In the genomic region with DNA sequence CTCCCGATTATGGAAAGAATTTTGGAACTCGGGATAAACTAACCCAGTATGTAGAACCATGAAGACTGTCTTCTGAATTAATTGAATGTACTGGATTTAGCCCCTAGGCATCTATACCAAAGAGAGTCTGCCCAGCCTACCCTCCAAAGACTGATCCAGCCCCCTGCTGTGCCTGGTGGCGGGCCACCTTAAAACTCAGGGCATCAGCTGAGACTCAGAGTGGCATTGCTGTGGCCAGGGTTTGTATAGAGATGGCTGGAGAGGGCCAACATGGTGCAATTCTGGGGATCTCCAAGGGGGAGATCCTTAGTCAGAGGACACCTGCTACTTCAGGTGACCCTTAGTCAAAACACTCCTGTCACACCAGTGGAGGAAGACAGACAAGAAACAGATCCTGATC, we compare ENCODE assay signal across 15 mouse cellular contexts. TPM values are rescaled to one million over a fixed set of nuclear protein-coding genes. Genes with fewer than 3 reads are reported as not detected.
DNase-seq lines count a peak whose midpoint lies in the region; ATAC-seq and TF ChIP-seq lines count a peak whose summit lies in the region.
"Had no signal": no experiment of that assay in that cellular context is flagged by ENCODE, and none has a peak within 500 bp of the region (broad histone marks: within the 10 kb centered on the region; RNA-seq: fewer than 3 reads in every experiment).

No protein-coding gene starts in this region.

- DNase-seq in heart, adult 2 months: peak in 1 of 2 experiments; percentile 43
- DNase-seq in heart, postnatal 4 days: no peak
- DNase-seq in left cerebral cortex, postnatal 4 days: peak; percentile 52
- DNase-seq in left cerebral cortex, postnatal 14 days (ENCODE audit: low spot score in 2 of 2): no peak
- DNase-seq in spleen, adult 12 weeks (ENCODE audit: low spot score): no peak
- DNase-seq: cerebellum, adult 9-11 months; liver, postnatal 0 days had no signal

- TF ChIP-seq POLR2A in heart, adult 2 months (IDR thresholded peaks at IDR 0.05; ENCODE audit: insufficient read depth, low read depth, low read length): no peak

- 31% methylated on average over 3 of the region's 3 CpGs for WGBS in heart, adult 2 months
- WGBS in forebrain, embryonic 16.5 days: 47% methylated on average over 3 of the region's 3 CpGs
- WGBS in neural tube, embryonic 14.5 days: 68% methylated on average over 3 of the region's 3 CpGs

- no peak for TF ChIP-seq CTCF in heart, adult 2 months (IDR thresholded peaks at IDR 0.05)

- peaks cover 22% of the 10 kb centered on the region for H3K79me2 ChIP-seq in heart, adult 2 months (replicated peaks; ENCODE audit: control insufficient read depth, insufficient read depth, low read length)

- no peak for TF ChIP-seq EP300 in heart, adult 2 months (IDR thresholded peaks at IDR 0.05; ENCODE audit: insufficient read depth, low read depth, low read length)

- peaks cover 38% of the 10 kb centered on the region for H3K4me1 ChIP-seq in heart, adult 2 months (ENCODE audit: control insufficient read depth, insufficient read depth, low read length)
- H3K4me1 ChIP-seq in forebrain, embryonic 16.5 days (replicated peaks; ENCODE audit: control insufficient read depth, insufficient read depth, low read length): peaks cover 70% of the 10 kb centered on the region
- peaks cover 52% of the 10 kb centered on the region for H3K4me1 ChIP-seq in neural tube, embryonic 14.5 days (ENCODE audit: control insufficient read depth, insufficient read depth, low read length)

- intact Hi-C loops in heart, adult 2 months (cut with DNase I): no loop called here
- intact Hi-C loops in left cerebral cortex, postnatal 4 days (cut with DNase I): no loop called here
- intact Hi-C loops in left cerebral cortex, postnatal 14 days (cut with DNase I): no loop called here

- H3K27me3 ChIP-seq in heart, adult 2 months (ENCODE audit: control insufficient read depth, insufficient read depth, low read length): no peaks in the 10 kb centered on the region
- H3K27me3 ChIP-seq in forebrain, embryonic 16.5 days (replicated peaks; ENCODE audit: control insufficient read depth, insufficient read depth, low read length): no peaks in the 10 kb centered on the region
- no peaks in the 10 kb centered on the region; the same call in 1 of the 2 replicates for H3K27me3 ChIP-seq in neural tube, embryonic 14.5 days (ENCODE audit: control insufficient read depth, insufficient read depth, low read length)
- H3K27me3 ChIP-seq: stomach, embryonic 15.5 days had no signal

- ATAC-seq in forebrain, embryonic 16.5 days: no peak
- ATAC-seq in neural tube, embryonic 14.5 days (ENCODE audit: low read depth): no peak
- ATAC-seq: intestine, embryonic 15.5 days; liver, postnatal 0 days had no signal

- H3K4me2 ChIP-seq in forebrain, embryonic 16.5 days (ENCODE audit: low read length): peak overlapping the region; percentile 98
- H3K4me2 ChIP-seq in neural tube, embryonic 14.5 days (ENCODE audit: low read depth, low read length): peak overlapping the region; percentile 87
- H3K4me2 ChIP-seq: embryonic facial prominence, embryonic 12.5 days; heart, embryonic 11.5 days; intestine, embryonic 15.5 days; stomach, embryonic 15.5 days had no signal

- peak overlapping the region; percentile 46 for H3K9ac ChIP-seq in heart, adult 2 months (ENCODE audit: low read depth, low read length)
- H3K9ac ChIP-seq in forebrain, embryonic 16.5 days (replicated peaks; ENCODE audit: low read depth, low read length): peak overlapping the region; percentile 33; the same call in 1 of the 2 replicates
- peak overlapping the region; percentile 26; the same call in 1 of the 2 replicates for H3K9ac ChIP-seq in neural tube, embryonic 14.5 days (replicated peaks; ENCODE audit: low read depth, low read length)
- H3K9ac ChIP-seq: embryonic facial prominence, embryonic 12.5 days; intestine, embryonic 15.5 days; liver, postnatal 0 days; stomach, embryonic 15.5 days had no signal

- H3K36me3 ChIP-seq in heart, adult 2 months (ENCODE audit: control insufficient read depth, insufficient read depth, low read length): peaks cover 26% of the 10 kb centered on the region
- H3K36me3 ChIP-seq in forebrain, embryonic 16.5 days (ENCODE audit: control insufficient read depth, insufficient read depth): no peaks in the 10 kb centered on the region
- H3K36me3 ChIP-seq in neural tube, embryonic 14.5 days (ENCODE audit: control insufficient read depth, insufficient read depth, low read length): 0 out of 2 replicates have a peak, but pooled peaks cover 5% of the 10 kb centered on the region
- H3K36me3 ChIP-seq: embryonic facial prominence, embryonic 12.5 days; intestine, embryonic 15.5 days; limb, embryonic 10.5 days had no signal

- peak overlapping the region; percentile 100 for H3K27ac ChIP-seq in heart, adult 2 months
- H3K27ac ChIP-seq in forebrain, embryonic 16.5 days (ENCODE audit: low read length): peak overlapping the region; percentile 23
- H3K27ac ChIP-seq in neural tube, embryonic 14.5 days (ENCODE audit: low read depth, low read length): peak overlapping the region; percentile 40; the same call in 1 of the 2 replicates
- H3K27ac ChIP-seq: embryonic facial prominence, embryonic 12.5 days; intestine, embryonic 15.5 days; limb, embryonic 10.5 days; stomach, embryonic 15.5 days had no signal

- H3K4me3 ChIP-seq in heart, adult 2 months: peak overlapping the region; percentile 28; the same call in 1 of the 2 replicates
- peak overlapping the region; percentile 88 for H3K4me3 ChIP-seq in forebrain, embryonic 16.5 days (replicated peaks; ENCODE audit: low read length)
- peak overlapping the region; percentile 98 for H3K4me3 ChIP-seq in neural tube, embryonic 14.5 days (ENCODE audit: low read depth, low read length)
- H3K4me3 ChIP-seq: embryonic facial prominence, embryonic 12.5 days; intestine, embryonic 15.5 days; limb, embryonic 10.5 days; stomach, embryonic 15.5 days had no signal

- H3K9me3 ChIP-seq in forebrain, embryonic 16.5 days (ENCODE audit: control insufficient read depth, low read length): no peaks in the 10 kb centered on the region
- H3K9me3 ChIP-seq in neural tube, embryonic 14.5 days (ENCODE audit: control insufficient read depth, low read length): no peaks in the 10 kb centered on the region
- H3K9me3 ChIP-seq: embryonic facial prominence, embryonic 12.5 days; intestine, embryonic 15.5 days; limb, embryonic 10.5 days; stomach, embryonic 15.5 days had no signal

RNA-seq across cellular contexts. Expression of gene Ppara, which starts 58.6 kb away (rescaled TPM):
- total RNA-seq in heart, adult 2 months (2021): 10 to 100 TPM; 53.1 to 60.7 TPM
- 12.9 and 25.4 TPM in 2 replicates for polyA plus RNA-seq in heart, adult 2 months (2012; rRNA removed)
- 10 to 100 TPM; 24.0 to 29.6 TPM for total RNA-seq in heart, postnatal 4 days (2021)
- total RNA-seq in left cerebral cortex, postnatal 4 days (2021): 1 to 10 TPM; 1.0 to 1.8 TPM
- total RNA-seq in left cerebral cortex, postnatal 14 days (2021): 1 to 10 TPM; 3.7 to 4.6 TPM
- polyA plus RNA-seq in forebrain, embryonic 16.5 days (2015; fragmentation: Nextera tagmentation; extraction: Ambion mirVana): 0.90 and 1.6 TPM in 2 replicates
- polyA plus RNA-seq in neural tube, embryonic 14.5 days (2014; fragmentation: Nextera tagmentation; extraction: Ambion mirVana): 0.75 and 1.3 TPM in 2 replicates
- total RNA-seq: megakaryocyte progenitor cell, adult 5-6 weeks had no signal

Comparison
In these comparisons a context has a peak if more than half of its experiments do, and no peak if none do; other contexts are left out.
1. H3K27ac ChIP-seq: peak in every context shown above with its lines; median percentile 100 in heart, adult 2 months; 40 in neural tube, embryonic 14.5 days; 23 in forebrain, embryonic 16.5 days.
2. H3K4me3 ChIP-seq: peak in every context shown above with its lines; median percentile 98 in neural tube, embryonic 14.5 days; 88 in forebrain, embryonic 16.5 days; 28 in heart, adult 2 months.
3. RNA of gene Ppara, which starts 58.6 kb away (total RNA-seq): 53.1 to 60.7 TPM in heart, adult 2 months and 24.0 to 29.6 TPM in heart, postnatal 4 days; 3.7 to 4.6 TPM in left cerebral cortex, postnatal 14 days and 1.0 to 1.8 TPM in left cerebral cortex, postnatal 4 days; every median in the first group is over 4 times any median in the second.
4. Peak in every context shown above with its lines, with median percentiles within 50 percentile points of each other: H3K9ac ChIP-seq.